Mouse (Mus musculus): ENCODE measurements at regions not wholly inside any gene's neighbourhood (a gene's known extent, or its start where the extent isn't known, plus 50 kb on each side); places are given as distances from the start of the nearest gene placed in this dataset.

DNA sequence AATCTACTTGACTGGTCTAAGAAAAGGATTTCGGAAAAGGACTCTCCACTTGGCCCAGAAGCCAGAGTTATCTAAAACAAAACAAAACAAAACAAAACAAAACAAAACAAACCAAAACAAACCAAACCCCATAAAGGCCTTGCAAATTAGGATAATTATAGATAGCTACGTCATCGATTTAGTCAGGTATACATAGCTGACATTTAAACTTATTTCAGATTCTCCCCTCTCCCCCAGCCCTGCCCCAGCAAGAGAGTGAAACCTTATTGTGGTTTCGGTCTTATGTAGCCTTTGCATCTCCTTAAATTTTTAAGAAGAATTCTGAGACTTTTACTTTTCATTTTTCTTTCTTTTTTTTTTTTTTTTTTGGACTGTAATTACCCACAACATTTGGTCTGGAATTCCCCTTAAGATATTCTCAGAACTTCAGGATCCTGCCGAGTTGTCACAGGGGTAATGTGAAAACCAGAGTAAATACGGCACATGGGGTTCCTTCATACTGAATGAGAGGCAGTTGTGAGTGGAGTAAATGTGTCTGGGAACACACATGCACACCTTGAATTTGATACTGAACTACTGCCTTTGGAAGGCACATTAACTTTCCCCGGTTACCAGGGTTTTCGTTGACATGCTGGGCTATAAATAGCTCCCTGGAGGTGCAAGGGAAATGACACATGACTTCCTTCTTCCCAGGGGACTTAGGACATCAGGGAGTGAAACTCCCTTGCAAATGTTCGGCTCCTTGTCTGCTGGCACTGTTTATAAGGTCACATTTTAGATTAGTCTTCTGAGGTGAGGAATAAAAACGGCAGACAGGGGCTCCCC, 94.8 kb upstream of the Rap1b start:
- peak; percentile 38 for DNase-seq

DNA sequence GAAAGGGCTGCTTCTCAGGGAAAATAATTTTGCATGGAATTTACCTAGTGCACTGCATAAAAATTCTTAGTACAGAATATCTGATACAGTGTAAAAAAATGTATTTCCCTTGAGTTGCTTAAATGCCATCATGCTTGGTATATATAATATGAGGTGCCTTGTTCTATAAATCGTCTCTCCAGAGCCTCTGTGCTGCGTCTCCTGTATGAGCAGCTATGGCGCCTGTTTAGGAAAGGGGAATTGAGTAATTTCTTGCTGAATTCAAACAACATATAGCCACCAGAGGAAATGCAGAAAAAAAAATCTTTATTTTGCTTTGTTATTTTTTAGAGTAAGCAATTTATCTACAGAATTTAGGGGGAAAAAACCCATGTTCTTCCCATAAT, 95.4 kb upstream of the Rap1b start:
- DNase-seq = no peak

DNA sequence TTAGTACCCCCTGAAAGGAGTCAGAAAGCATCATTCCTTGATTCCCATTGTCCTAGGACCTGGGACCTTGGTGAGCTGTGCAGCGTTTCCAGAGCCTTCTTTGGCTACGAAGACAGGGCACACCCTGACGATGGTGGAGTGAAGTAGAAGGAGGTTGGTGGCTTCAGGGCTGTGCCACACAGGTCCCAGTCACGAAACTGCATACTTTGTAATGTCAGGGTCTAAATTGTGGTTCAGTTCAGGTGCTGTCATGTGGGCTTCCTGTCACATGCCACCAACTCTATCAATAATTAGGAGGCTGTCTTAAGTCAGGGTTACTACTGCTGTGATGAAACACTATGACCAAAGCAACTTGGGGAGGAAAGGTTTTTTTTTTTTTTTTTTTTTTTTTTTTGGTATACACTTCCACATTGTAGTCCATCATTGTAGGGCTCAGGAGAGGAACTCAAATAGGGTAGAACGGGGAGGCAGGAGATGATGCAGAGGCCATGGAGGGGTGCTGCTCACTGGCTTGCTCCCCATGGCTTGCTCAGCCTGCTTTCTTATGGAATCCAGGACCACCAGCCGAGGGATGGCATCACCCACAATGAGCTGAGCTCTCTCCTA, 98.0 kb upstream of the Rap1b start:
- no peak for DNase-seq

DNA sequence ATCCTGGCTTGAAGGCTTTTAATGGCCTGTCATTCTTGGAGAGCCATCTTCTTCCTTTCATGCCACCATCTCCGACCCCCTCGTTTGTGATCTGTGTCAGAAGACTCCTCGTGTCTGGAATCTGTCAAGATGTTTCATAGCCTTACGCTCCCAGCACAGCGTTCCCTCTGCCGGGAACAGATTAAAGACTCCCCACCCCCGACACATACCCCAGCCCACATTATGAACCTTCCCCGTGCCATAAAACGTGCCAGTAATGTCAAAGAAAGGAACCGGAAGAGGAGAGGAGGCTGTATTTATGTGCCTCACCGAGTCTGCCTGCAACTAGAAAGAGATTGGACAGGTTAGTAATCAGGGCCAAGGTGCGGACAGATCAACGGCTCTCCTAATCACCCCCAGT, 101.4 kb upstream of the Rap1b start:
- no peak for DNase-seq

DNA sequence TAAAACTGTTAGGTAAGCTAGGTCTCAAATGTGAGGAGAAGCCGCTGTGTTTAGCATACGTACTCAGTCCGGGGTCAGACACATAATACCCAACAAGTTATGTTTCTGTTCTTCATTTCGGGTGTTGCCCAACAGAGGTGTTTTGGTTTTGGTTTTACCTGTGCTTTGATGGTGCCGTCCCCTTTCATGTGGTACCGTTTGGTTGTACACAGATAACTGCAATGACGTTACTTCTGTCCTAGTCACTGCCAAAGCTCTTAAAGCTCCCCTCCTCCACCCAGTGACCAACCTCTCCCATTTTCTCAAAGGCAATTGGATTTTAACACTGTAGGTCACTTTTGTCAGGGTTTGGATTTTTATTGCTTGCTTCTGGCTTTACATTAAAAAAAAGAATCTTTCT, 102.1 kb upstream of the Rap1b start:
- DNase-seq = no peak

DNA sequence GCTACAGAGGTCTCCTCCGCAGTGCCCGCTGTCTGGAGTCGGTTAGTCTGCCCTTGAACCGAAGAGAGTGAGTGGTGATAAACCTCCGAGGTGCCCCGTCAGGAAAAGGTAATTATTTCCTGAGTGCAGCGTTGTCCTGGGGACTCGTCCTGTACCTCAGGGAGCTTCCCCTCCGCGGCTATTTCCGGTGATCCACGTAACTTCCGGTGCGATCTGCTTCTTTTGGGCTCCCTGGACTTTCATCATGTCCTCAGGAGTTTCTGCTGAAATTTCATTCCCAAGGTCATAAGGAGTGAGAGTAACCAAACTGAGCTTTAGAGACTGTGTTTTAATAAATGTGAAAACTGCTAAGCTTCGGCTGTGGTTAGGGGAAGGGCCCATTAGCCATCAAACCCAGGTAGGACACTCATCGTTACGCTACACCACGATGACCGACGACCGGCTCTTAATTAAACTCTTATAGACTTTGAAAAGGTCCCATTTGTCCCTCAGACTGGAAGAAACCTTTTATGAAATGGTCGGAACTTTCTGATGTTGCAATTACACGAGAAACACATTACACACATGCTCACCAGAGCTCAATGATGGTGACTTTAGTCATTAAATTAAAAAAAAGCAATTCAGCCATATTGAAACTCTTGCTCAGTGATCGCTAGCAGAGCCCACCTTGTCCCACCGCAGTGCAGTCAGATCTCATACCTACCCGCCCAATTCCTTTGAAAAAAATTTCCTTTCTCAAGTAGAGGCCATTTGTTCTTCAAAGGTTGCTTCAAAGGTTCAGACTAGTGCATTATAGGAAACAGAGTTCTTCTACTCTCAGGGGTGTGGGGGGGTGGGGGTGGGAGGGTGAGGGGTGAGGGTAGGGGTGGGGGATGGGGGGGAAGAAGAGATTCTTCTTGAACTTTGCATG, 106.5 kb upstream of the Rap1b start:
- no peak for DNase-seq

DNA sequence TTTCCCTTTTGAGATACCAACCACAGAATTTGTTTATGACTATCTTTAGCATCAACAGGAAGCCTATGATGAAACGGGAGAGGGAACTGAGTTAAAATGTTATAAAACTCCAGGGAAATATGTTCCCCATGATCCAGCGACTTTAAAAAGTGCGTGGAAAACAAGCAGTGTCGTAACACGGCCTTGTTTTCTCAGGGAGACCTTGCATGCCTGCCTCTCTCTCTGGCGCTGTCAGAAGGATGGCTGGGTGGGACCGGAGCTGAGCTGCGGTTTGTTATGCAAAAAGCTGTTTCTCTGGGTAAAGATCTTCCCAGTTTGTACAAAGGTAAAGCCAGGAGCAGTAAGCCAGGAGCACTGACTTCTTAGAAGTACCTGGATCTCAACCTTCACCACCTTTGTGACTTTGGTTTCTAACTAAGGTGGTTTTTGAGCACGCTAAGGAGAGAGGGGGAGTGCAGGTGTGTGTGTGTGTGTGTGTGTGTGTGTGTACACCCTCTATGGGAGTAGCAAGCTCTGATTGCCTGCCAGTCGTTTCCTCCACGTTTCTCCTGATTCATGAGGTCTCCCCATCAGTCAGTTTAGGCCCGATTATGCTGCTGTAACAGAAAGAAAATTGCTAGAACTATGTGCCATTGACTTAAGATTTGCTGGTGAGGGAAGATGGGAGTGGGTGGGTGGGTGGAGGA, 107.3 kb upstream of the Rap1b start:
- no peak for DNase-seq

DNA sequence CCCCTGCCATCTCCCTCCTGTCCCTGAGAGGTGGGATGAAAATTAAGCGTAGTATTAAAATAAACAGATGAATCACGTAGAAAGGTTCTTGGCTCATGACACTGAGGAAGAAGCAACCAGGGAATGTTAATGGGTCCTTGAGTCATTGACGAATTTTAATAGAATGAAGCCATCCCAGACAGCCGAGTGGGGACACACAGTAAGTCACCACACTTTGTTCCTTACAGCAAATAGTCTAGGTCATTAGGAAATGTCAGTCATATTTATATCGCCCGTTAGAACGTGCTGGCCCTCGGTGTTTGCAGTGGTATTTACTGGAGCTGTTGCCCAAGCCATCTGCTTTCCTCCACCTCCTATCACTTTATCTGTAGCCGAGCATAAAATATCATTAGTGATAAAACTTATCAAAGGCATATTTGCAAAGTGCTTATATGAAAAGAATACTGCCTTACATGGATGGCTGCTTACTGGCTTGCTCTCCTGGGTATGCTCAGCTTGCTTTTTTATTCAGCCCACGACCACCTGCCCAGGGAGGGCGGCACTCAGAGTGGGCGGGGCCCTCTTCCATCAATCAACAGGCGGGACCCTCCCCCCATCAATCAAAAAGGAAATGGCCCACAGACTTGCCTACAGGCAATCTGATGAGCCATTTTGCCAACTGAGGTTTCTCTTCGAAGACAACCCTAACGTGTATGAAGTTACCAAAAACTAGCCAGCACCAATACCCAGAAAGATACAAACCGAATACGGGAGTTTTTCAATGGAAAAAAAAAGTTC, 110.5 kb upstream of the Rap1b start:
- no peak for DNase-seq

DNA sequence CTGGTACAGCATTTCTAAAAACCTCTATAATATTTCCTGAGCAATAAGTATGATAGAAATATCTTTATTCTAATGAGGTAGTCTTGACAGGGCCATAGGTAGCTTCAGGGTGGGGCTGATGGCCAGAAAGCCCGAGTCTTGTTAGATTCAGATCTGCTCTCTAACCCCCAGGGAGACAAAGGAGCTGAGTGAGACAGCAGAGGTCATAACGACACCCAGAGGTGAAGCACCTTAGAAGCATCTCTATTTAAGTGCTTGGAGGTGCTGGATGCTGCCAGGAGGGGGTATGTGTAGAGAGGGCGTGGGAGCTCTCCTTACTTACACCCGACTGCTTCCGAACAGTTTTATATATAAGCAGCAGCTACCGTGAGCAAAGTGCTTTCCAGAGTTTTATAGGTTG, 128.9 kb upstream of the Rap1b start:
- DNase-seq = no peak

DNA sequence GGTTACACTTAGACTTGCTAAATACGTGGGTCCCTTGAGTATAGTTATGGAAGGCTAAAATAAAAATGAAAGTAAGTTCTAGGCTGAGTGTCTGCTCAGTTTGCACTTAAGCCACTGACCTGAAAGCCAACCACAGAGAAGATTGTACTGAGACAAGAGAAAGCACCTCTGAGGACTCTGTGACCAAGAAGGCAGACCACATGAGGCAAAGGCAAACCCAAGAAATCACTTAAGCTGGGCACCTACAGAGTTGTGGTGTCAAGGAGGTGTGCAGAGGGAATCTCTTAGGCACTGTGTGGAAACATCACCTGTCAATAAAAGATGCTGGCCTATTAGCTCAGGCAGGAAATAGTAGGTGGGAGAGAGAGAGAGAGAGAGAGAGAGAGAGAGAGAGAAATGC, 129.6 kb upstream of the Rap1b start:
- DNase-seq = no peak

DNA sequence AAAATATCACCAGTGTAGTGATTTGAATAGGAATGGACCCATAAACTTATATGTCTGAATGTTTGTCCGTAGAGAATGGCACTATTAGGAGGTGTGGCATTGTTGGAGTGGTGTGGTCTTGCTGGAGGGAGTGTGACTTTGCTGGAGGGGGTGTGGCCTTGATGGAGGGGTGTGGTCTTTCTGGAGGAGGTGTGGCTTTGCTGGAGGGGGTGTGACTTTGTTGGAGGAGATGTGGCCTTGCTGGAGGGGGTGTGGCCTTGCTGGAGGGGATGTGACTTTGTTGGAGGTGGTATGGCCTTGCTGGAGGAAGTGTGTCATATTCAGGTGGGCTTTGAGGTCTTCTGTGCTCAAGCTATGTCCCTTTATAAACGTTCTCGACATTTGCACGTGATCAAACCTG, 133.3 kb upstream of the Rap1b start:
- no peak for DNase-seq

DNA sequence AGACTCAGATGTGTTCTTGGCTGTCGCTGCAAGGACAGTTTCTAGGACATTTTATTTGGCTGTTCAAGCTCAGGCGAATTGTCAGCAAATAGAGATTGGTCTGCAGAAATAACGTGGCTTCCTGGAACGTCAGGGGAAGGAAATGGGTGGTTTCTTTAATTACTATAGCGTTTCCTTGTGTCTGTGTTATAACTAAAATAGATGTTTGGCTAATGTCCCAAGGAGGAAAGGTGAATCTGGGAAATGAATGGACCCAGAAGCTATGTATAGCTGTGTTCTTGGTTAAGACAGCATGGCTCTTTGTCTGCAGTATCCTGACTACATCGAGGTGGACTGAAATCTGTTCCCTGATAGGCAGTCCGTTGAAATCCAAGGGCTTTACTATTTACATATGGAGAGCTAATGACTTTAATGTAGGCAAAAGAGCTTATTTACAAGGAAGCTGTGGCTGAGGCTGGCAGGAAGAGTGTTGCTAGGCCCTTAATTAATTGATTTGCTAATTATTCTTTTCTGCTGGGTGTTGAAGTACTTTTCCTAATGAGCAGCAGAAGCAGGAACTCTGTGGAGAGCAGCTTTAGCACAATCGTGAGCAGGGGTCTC, 136.9 kb upstream of the Rap1b start:
- DNase-seq = no peak

DNA sequence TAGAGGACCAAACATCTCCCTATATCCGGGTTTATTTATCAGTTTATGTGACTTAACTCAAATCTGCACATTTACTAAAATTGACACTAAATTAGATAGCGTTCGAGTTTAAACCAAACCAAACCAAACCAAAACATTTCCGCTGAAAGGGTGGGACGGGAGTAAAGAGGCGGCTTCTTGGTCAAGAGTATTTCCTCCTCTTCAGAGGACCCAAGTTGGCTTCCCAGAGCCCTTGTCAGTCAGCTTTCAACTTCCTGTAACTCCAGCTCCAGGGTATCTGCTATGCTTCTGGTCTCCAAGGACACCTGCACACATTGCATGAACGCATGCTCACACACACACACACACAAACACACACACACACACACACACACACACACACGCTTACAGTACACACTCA, 137.4 kb upstream of the Rap1b start:
- no peak for DNase-seq

DNA sequence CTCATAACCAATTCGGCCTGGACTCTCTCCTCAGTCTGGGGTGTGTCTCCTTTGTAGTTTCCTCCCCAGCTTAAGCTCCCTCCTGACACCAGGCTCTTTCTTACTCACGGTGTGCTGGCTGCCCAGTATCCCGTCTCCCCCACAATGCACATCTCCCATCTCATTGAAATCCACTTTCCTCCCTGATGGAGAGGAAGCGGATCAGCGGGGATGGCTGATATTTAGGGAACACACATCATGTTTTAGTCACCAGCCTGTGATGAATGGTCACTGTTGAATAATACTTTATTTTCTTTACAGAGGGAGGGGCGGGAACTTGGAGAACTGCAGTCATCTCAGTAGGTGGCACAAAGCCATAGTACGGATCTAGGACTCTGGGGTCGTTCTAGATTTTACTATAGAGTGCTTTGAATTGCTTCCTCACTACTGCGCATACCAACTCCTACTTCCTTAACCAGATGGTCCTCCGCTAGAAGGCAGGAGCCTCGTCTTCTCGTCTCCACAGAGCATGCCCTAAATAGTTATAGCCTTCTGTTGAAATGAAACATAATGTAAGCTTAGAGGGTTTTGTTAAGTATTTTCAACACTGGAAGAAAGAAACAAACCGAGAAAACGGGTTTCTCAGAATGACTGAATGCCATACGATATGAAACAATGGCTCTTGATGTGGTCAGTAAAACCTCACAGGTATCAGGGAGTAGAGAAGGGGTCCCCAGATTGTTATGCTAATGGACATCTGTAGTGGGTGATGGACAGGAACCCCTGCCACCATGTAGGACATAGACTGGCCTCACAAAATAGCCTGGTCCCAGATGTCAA, 139.2 kb upstream of the Rap1b start:
- DNase-seq = no peak

DNA sequence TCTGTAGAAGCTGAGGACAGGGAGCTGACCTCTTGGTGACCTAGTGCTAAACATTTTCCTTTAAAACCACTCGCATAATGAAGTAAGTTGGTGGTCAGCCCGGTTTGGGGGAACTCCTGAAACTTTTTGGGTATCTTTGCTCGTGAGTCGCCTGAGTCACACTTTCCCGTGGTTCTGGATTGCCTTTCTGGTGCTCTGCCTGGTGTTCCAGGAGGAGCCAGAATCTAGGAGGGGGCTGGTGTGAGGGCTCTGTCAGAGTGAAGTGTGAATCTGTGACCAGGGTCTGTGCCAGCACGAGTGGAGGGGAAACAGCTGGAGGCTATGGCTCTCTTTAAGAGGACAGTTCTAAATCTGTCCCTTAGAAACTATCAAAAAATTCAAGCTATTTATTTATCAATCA, 141.8 kb upstream of the Rap1b start:
- no peak for DNase-seq

DNA sequence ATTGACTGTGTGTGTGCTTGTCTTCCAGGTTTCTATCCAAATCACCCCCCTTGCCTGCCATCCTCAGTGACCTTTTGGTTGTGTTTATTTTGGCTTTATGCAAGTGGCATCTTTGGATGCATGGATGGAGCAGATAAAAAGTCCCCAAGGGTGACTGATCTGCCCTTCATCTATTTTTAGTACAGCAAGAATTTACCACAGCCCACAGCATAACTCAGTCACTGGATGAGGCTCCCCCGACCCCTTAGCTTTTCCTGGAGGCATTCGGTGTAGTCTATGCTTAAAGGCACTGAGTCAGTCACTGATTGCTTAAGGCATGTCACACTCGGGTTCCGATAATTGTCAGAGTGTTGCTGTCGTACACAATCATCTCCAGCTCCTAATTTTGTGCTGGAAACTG, 142.2 kb upstream of the Rap1b start:
- no peak for DNase-seq

DNA sequence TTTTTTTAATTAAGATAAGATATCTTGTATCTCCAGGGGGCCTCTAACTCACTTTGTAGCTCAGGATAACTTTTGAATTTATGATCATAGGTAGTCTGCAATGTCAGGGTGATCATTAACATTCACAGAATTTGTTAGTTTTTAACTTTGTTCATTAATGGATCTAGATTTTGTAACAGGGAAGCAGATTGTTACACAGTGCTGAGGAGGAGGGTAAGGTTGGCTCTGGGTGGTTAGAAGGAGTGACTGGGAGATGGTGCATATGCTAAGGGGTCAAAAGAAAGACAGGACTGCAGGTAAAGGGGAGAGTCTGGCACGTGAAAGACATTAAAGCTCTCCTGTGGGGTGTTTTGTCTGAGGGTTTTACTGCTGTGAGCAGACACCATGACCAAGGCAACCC, 145.3 kb upstream of the Rap1b start:
- DNase-seq = no peak

DNA sequence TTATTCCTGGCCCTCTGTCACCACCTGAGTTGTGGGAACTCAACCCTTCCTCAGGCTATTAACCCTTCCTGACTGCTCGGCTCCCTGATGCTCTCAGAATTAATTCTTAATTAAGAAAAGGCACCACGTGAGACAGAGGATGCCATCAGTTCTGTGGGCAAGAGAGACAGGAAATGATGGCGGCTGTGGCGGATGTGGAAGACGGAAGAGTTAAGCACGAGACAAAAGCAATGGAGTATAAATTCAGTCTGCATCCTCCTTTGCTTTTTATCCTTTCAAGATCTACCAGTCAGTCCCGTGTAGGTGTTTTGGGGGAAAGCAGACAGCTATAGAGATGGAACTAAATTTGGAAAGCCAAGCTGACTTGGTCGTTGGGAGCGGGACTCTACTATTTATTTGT, 146.5 kb upstream of the Rap1b start:
- DNase-seq = no peak

DNA sequence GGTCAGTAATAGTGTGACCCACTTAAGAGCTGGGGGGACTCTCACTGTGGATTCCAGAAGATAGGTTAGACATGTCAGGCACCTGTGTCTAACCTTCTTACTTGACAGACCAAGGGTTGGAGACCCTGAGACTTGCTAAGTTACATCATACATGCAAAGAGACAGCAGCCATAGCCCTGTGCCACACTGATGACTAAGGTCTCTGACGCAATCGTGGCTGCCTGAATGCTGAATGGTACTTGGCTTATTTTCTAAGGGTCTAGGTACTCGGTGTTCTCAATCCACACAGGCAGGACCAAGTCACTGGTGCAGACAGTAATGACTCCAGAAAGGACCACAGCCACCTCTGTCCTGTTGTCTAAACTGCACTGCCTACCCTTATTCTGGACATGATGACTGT, 147.8 kb upstream of the Mdm1 start:
- DNase-seq = no peak

DNA sequence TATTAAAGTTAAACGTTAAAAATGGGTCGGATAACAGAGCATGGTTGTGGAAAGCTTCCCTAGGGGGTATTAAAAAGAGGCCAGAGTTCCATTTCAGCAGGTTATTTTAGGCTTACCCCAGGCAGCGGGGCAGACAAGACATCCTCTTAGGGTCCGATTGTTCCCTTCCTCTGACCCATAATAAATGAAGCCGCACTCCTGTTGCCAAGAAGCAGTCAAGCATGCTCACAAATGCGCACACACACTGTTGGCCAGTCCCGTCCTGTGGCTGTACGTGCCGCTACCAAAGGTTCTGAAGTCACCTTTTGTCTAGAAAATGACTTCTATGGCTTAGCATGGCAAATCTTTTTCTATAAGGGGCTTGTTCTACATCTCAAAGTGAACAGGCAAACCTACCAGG, 146.8 kb upstream of the Mdm1 start:
- DNase-seq = peak; percentile 42

DNA sequence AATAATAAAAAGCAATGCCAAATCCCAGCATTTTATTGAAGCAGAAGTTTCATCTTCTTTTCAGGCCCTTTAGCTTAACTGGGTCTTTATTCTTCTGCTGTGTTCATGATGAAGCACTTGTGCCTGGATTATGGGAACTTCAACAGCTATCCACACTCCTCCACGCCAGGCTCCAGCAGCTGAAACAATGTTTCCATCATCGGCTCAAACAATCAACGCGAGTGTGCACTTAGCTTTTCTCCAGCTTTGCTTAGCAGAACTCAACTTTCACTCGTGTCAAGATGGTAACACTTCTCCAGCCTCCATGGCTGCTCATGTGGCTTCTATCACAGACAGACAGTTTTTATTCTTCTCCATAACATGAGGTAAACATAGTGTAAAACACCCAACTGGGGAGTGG, 143.8 kb upstream of the Mdm1 start:
- no peak for DNase-seq

Data from embryo, embryonic 11 days (tissue).